ENCODE assay signal across 8 mouse cellular contexts in genomic region chr11:75937370-75937871, GRCm38 (mm10). TPM values are rescaled to one million over a fixed set of nuclear protein-coding genes. Genes with fewer than 3 reads are reported as not detected.
DNase-seq lines count a peak whose midpoint lies in the region; ATAC-seq and TF ChIP-seq lines count a peak whose summit lies in the region.

No protein-coding gene starts in this region.

- peak; percentile 84 for DNase-seq in MN1 (ENCODE audit: low spot score)
- DNase-seq in adrenal gland, postnatal 10 days: peak; percentile 57
- peak; percentile 98 for DNase-seq in heart, adult 11 months
- DNase-seq in intestine, embryonic 14.5 days (ENCODE audit: low spot score): peak; percentile 84
- DNase-seq in lung, embryonic 14.5 days: peak; percentile 81
- DNase-seq in thymus, postnatal 25 days: no peak
- no peak for DNase-seq in right cerebral cortex, adult 2 months (ENCODE audit: low spot score in 2 of 2)

- peak overlapping the region; percentile 95 for H3K27ac ChIP-seq in intestine, embryonic 14.5 days (ENCODE audit: low read depth)
- H3K27ac ChIP-seq in lung, embryonic 14.5 days (ENCODE audit: low read depth): peak overlapping the region; percentile 38
- H3K27ac ChIP-seq in small intestine, adult 2 months (ENCODE audit: insufficient read depth, low read depth, low read length): peak overlapping the region; percentile 67

- peak overlapping the region; percentile 51 for H3K4me2 ChIP-seq in intestine, embryonic 14.5 days (ENCODE audit: low read length)
- peak overlapping the region; percentile 46 for H3K4me2 ChIP-seq in lung, embryonic 14.5 days

- no peaks in the 10 kb centered on the region for H3K27me3 ChIP-seq in intestine, embryonic 14.5 days (replicated peaks; ENCODE audit: control insufficient read depth, insufficient read depth, low read length)
- H3K27me3 ChIP-seq in lung, embryonic 14.5 days (ENCODE audit: insufficient read depth, low read length): no peaks in the 10 kb centered on the region
- H3K27me3 ChIP-seq in small intestine, adult 2 months (ENCODE audit: control insufficient read depth, insufficient read depth, low read length): no peaks in the 10 kb centered on the region

- peak overlapping the region; percentile 26 for H3K4me3 ChIP-seq in intestine, embryonic 14.5 days (ENCODE audit: low read depth, low read length)
- H3K4me3 ChIP-seq in lung, embryonic 14.5 days (ENCODE audit: low read depth, low read length): no peak overlapping the region; the same call in 1 of the 2 replicates
- H3K4me3 ChIP-seq in small intestine, adult 2 months (ENCODE audit: low read depth, low read length): peak overlapping the region; percentile 43

- no peaks in the 10 kb centered on the region for H3K36me3 ChIP-seq in intestine, embryonic 14.5 days (ENCODE audit: control insufficient read depth, insufficient read depth, low read length)
- H3K36me3 ChIP-seq in lung, embryonic 14.5 days (ENCODE audit: insufficient read depth): no peaks in the 10 kb centered on the region
- H3K36me3 ChIP-seq in small intestine, adult 2 months (ENCODE audit: control insufficient read depth, insufficient read depth, low read length): no peaks in the 10 kb centered on the region

- peak; percentile 40 for TF ChIP-seq CTCF in lung, embryonic 14.5 days (IDR thresholded peaks at IDR 0.05; ENCODE audit: low read depth)
- no peak for TF ChIP-seq CTCF in small intestine, adult 2 months (IDR thresholded peaks at IDR 0.05; ENCODE audit: extremely low read depth, insufficient read length, insufficient replicate concordance, low read depth, low read length)

- no peaks in the 10 kb centered on the region for H3K9me3 ChIP-seq in intestine, embryonic 14.5 days (ENCODE audit: control insufficient read depth, low read length)
- H3K9me3 ChIP-seq in lung, embryonic 14.5 days (ENCODE audit: low read depth, low read length): no peaks in the 10 kb centered on the region

- WGBS in intestine, embryonic 14.5 days: 4% methylated on average over 6 of the region's 6 CpGs
- WGBS in lung, embryonic 14.5 days: 12% methylated on average over 6 of the region's 6 CpGs
- 15% methylated on average over 6 of the region's 6 CpGs for WGBS in small intestine, adult 2 months

- no peak for TF ChIP-seq POLR2A in small intestine, adult 2 months (IDR thresholded peaks at IDR 0.05; ENCODE audit: low read depth, low read length)

- ATAC-seq in intestine, embryonic 14.5 days (replicated peaks; ENCODE audit: low FRiP score, low TSS enrichment, low read depth): peak; percentile 91
- ATAC-seq in lung, embryonic 14.5 days (ENCODE audit: insufficient read depth): peak; percentile 84

- peaks cover 49% of the 10 kb centered on the region for H3K4me1 ChIP-seq in intestine, embryonic 14.5 days (replicated peaks; ENCODE audit: control insufficient read depth, insufficient read depth, low read length)
- H3K4me1 ChIP-seq in lung, embryonic 14.5 days (ENCODE audit: insufficient read depth): peaks cover 25% of the 10 kb centered on the region
- peaks cover 34% of the 10 kb centered on the region for H3K4me1 ChIP-seq in small intestine, adult 2 months (ENCODE audit: control insufficient read depth, insufficient read depth, insufficient read length, low read length)

- peak overlapping the region; percentile 37; the same call in 1 of the 2 replicates for H3K9ac ChIP-seq in intestine, embryonic 14.5 days (ENCODE audit: low read length)
- peak overlapping the region; percentile 7; the same call in 1 of the 2 replicates for H3K9ac ChIP-seq in lung, embryonic 14.5 days

RNA-seq across cellular contexts. Expression of gene Rph3al, which starts 0.8 kb away (rescaled TPM):
- 10 to 100 TPM; 11.2 to 12.2 TPM for total RNA-seq in adrenal gland, postnatal 10 days (2021)
- polyA plus RNA-seq in intestine, embryonic 14.5 days (2014; fragmentation: Nextera tagmentation; extraction: Ambion mirVana): 17.0 and 21.7 TPM in 2 replicates
- 5.3 and 6.7 TPM in 2 replicates for polyA plus RNA-seq in lung, embryonic 14.5 days (2014; fragmentation: Nextera tagmentation; extraction: Ambion mirVana)
- 12.6 and 12.7 TPM in 2 replicates for polyA plus RNA-seq in small intestine, adult 2 months (2012; rRNA removed)

Comparison
In these comparisons a context has a peak if more than half of its experiments do, and no peak if none do; other contexts are left out.
1. DNase-seq: peak in MN1 (single experiment), adrenal gland, postnatal 10 days (single experiment), heart, adult 11 months (single experiment), intestine, embryonic 14.5 days (single experiment) and lung, embryonic 14.5 days (single experiment); none in thymus, postnatal 25 days (single experiment) and right cerebral cortex, adult 2 months (0 of 2).
2. H3K27ac ChIP-seq: peak in every context shown above with its lines; median percentile 95 in intestine, embryonic 14.5 days; 67 in small intestine, adult 2 months; 38 in lung, embryonic 14.5 days.